Mouse (Mus musculus): ENCODE measurements around the gene Mmab. TPM values are rescaled to one million over a fixed set of nuclear protein-coding genes. Genes with fewer than 3 reads are reported as not detected.

Mmab gene
- polyA plus RNA-seq, 1 experiment = 15.7 TPM

GRCm38 (mm10) chr5:114444368-114444692 lies 470 bp upstream of the Mmab start:
- Histone ChIP-seq H3K4me3 (replicated peaks; ENCODE audit: extremely low read depth, low read depth, low read length) (peak overlapping the region; percentile 74), H3K4me1 (ENCODE audit: control insufficient read depth, insufficient read depth, low read length) (no peaks in the 10 kb centered on the region; the same call in 1 of the 2 replicates)
- TF ChIP-seq CTCF (IDR thresholded peaks at IDR 0.05; ENCODE audit: insufficient read depth, low read length) = no peak
- DNase-seq = no peak
- WGBS = under 1% methylated on average over 21 of the region's 21 CpGs

DNA sequence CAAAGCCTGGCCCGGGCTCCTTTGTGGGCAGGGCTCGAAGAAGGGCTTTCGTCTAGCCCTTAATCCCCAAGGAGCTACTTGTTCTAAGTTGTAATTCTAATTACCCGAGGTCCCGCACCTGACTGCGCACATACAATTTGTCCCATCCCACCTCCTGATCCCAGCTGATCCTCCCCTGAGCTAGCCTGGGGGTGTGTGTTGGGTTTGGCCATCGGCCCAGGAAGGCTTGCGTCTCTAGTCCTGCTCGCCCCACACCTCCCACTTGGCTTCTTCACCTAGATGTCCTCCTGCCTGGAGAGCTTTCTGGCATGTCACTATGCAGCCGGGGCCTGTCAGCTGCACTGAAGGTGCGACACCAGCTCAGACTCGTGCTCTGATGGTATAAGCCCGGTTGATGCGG lies 8.3 kb downstream of the Mmab start:
- no peak overlapping the region for H3K4me3 ChIP-seq (replicated peaks; ENCODE audit: extremely low read depth, low read depth, low read length)
- TF ChIP-seq CTCF (IDR thresholded peaks at IDR 0.05; ENCODE audit: insufficient read depth, low read length) (no peak), POLR2A (IDR thresholded peaks at IDR 0.05; ENCODE audit: borderline replicate concordance, extremely low read depth, low read depth, low read length) (no peak)
- no peaks in the 10 kb centered on the region for H3K4me1 ChIP-seq (ENCODE audit: control insufficient read depth, insufficient read depth, low read length)
- 85% methylated on average over 14 of the region's 14 CpGs for WGBS
- no peak for DNase-seq

DNA sequence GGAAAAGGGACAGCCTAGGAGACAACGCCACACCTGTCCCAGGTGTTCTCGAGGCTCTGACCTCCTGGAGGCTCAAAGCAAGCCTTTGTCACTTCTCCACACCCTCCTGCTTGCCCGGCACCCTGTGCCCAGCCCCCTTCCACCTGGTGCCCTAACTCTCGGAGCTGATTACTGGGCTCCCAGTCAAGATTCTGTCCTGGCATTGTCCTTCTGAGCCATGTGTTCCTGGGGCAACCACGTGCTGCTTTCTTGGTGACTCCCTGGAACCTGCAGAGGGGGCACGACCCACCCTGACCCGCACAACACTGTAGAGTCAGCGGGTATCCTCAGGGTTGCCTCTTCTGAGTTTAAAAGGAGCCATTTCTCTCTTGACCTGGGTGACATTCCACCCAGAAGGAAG lies 9.5 kb downstream of the Mmab start:
- no peak overlapping the region for H3K4me3 ChIP-seq (replicated peaks; ENCODE audit: extremely low read depth, low read depth, low read length)
- no peaks in the 10 kb centered on the region for H3K4me1 ChIP-seq (ENCODE audit: control insufficient read depth, insufficient read depth, low read length)
- DNase-seq = no peak
- no peak for TF ChIP-seq CTCF (IDR thresholded peaks at IDR 0.05; ENCODE audit: insufficient read depth, low read length)
- no peak for TF ChIP-seq POLR2A (IDR thresholded peaks at IDR 0.05; ENCODE audit: borderline replicate concordance, extremely low read depth, low read depth, low read length)
- WGBS = 84% methylated on average over 8 of the region's 8 CpGs

DNA sequence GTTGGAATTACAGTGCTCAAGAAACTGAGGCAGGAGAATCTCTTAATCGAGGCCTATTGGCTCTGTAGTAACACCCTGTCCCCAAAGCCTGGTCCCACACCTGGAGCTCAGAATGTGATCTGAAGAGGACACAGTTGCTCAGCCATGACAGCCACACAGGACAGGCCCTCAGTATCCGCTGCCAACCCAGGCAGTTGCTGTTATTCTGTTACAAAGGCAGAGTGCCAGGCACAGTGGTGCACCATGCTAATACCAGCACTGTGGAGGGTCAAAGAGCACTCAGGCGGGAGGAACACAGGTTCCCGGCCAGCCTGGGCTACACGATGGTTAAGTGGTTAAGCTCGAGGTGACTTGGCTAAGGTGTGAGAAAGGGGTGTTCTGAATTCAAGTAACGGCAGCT lies 14.1 kb downstream of the Mmab start:
- TF ChIP-seq CTCF (IDR thresholded peaks at IDR 0.05; ENCODE audit: insufficient read depth, low read length) (no peak), POLR2A (IDR thresholded peaks at IDR 0.05; ENCODE audit: borderline replicate concordance, extremely low read depth, low read depth, low read length) (no peak)
- H3K4me3 ChIP-seq (replicated peaks; ENCODE audit: extremely low read depth, low read depth, low read length) = no peak overlapping the region
- DNase-seq = no peak
- 79% methylated on average over 7 of the region's 7 CpGs for WGBS
- no peaks in the 10 kb centered on the region for H3K4me1 ChIP-seq (ENCODE audit: control insufficient read depth, insufficient read depth, low read length)

GRCm38 (mm10) chr5:114428621-114429020 lies 15.2 kb downstream of the Mmab start:
- DNase-seq = no peak
- TF ChIP-seq CTCF (IDR thresholded peaks at IDR 0.05; ENCODE audit: insufficient read depth, low read length) = no peak
- no peak overlapping the region for H3K4me3 ChIP-seq (replicated peaks; ENCODE audit: extremely low read depth, low read depth, low read length)
- no peaks in the 10 kb centered on the region for H3K4me1 ChIP-seq (ENCODE audit: control insufficient read depth, insufficient read depth, low read length)
- 67% methylated on average over 18 of the region's 18 CpGs for WGBS

DNA sequence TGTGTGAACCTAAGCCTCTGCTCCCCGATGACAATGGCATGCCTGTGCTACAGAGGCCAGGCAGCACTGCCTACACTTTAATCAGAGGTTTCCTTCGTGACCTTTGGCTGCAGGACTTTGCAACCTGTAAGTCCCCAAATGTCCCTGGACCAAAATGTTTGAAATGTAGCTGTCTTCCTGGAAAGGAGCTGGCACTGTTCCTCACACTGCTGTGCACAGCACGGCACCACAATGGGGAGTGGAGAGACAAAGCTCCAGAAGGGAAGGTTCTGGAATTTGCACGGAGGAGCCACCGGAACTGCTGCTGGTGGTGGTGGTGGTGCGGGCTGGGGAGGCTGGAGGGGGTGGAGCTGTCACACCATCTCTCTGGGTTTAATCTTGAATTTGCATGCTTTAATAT lies 17.1 kb downstream of the Mmab start:
- no peak for DNase-seq

GRCm38 (mm10) chr5:114423961-114424360 lies 19.9 kb downstream of the Mmab start:
- DNase-seq = no peak
- Histone ChIP-seq H3K4me3 (replicated peaks; ENCODE audit: extremely low read depth, low read depth, low read length) (no peak overlapping the region), H3K4me1 (ENCODE audit: control insufficient read depth, insufficient read depth, low read length) (peaks cover 10% of the 10 kb centered on the region)
- WGBS = 75% methylated on average over 5 of the region's 5 CpGs
- TF ChIP-seq CTCF (IDR thresholded peaks at IDR 0.05; ENCODE audit: insufficient read depth, low read length) (no peak), POLR2A (IDR thresholded peaks at IDR 0.05; ENCODE audit: borderline replicate concordance, extremely low read depth, low read depth, low read length) (no peak)

More for the DNA sequence above, 17.1 kb downstream of the Mmab start:
- 71% methylated on average over 6 of the region's 6 CpGs for WGBS
- Histone ChIP-seq H3K4me1 (ENCODE audit: control insufficient read depth, insufficient read depth, low read length) (peaks cover 8% of the 10 kb centered on the region), H3K4me3 (replicated peaks; ENCODE audit: extremely low read depth, low read depth, low read length) (no peak overlapping the region)
- no peak for TF ChIP-seq POLR2A (IDR thresholded peaks at IDR 0.05; ENCODE audit: borderline replicate concordance, extremely low read depth, low read depth, low read length)

- Histone ChIP-seq H3K4me3 (replicated peaks; ENCODE audit: extremely low read depth, low read depth, low read length) (no peak overlapping the region), H3K4me1 (ENCODE audit: control insufficient read depth, insufficient read depth, low read length) (peaks cover 10% of the 10 kb centered on the region)
- no peak for DNase-seq
- WGBS = 14% methylated on average over 5 of the region's 5 CpGs
- no peak for TF ChIP-seq CTCF (IDR thresholded peaks at IDR 0.05; ENCODE audit: insufficient read depth, low read length)
These were observed 21.3 kb downstream of the Mmab start for GRCm38 (mm10) chr5:114422591-114422990.

DNA sequence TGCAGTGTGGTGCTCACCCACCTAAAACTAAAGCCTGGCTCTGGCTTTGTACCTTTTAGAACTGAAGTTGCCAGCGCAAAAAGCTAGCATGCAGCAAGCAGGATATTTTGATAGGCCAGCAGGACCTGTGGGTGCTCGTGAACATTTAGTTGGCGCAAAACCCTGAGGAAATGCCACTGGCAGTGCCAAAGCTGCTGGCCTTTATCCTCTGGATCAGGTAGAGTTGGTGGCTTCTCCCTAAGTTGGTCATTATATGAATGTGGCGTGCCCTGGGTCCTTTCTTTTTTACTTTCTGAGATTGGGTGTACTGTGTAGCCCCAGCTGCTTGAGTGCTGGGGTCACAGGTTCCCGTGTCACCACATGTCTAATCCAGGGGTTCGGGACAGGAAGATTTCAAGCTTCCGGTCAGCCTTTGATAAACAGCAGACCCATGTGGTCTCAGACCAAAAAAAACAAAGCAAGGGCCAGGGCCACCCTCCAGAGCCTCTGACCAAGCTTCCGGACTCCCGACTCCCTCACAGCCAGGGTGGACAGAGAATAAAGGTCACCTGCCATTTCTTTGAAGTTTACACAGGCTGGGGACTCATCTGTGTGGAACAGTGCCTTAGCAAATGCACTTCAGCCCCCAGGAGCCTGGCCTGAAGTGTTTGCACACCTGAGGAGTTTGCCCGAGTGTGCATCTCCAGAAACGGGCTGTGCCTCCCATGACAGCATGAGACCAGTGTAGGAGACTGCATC lies 22.1 kb downstream of the Mmab start:
- 37% methylated on average over 11 of the region's 11 CpGs for WGBS

DNA sequence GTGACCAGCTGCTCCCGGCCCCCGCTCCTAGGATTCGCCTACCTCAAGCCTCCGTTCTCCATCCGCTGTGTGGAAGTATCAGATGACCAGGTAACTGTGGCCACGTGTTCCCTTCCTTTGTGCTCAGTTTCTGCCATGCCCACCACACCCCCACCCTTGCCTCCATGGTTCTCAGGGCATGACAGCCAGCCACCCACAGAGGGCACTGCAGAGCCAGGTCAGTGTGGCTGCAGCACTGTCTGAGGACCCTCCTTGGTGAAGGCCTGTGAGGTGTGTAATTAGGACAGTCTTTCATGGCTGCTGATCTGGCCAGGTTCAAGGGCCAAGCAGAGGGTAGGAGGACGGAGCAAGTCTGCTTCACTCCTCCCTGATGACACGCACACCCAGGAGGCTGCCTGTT lies 25.3 kb downstream of the Mmab start:
- Histone ChIP-seq H3K4me1 (ENCODE audit: control insufficient read depth, insufficient read depth, low read length) (peaks cover 10% of the 10 kb centered on the region), H3K4me3 (replicated peaks; ENCODE audit: extremely low read depth, low read depth, low read length) (no peak overlapping the region)
- no peak for TF ChIP-seq POLR2A (IDR thresholded peaks at IDR 0.05; ENCODE audit: borderline replicate concordance, extremely low read depth, low read depth, low read length)
- peak; percentile 39 for TF ChIP-seq CTCF (IDR thresholded peaks at IDR 0.05; ENCODE audit: insufficient read depth, low read length)
- 85% methylated on average over 8 of the region's 8 CpGs for WGBS
- no peak for DNase-seq

More for the DNA sequence above, 22.1 kb downstream of the Mmab start:
- H3K4me3 ChIP-seq (replicated peaks; ENCODE audit: extremely low read depth, low read depth, low read length) = no peak overlapping the region
- DNase-seq = peak; percentile 19
- TF ChIP-seq CTCF (IDR thresholded peaks at IDR 0.05; ENCODE audit: insufficient read depth, low read length) (no peak), POLR2A (IDR thresholded peaks at IDR 0.05; ENCODE audit: borderline replicate concordance, extremely low read depth, low read depth, low read length) (no peak)
- peaks cover 10% of the 10 kb centered on the region for H3K4me1 ChIP-seq (ENCODE audit: control insufficient read depth, insufficient read depth, low read length)
